Mouse (Mus musculus) thymus, postnatal 36 days (tissue): ENCODE data around the gene Gm3182.
"Not testable (repeated sequence)": the region's sequence is repeated elsewhere in the genome, so short reads cannot be mapped to it uniquely, and the experiment has no call there.

Source experiments
- DNase-seq, 2 experiments: peaks; one replicate each; pipeline ENCODE4 v3.0.0; 2022; ENCODE audit warnings: mixed read lengths in 2 of 2

The Gm3182 gene

DNA sequence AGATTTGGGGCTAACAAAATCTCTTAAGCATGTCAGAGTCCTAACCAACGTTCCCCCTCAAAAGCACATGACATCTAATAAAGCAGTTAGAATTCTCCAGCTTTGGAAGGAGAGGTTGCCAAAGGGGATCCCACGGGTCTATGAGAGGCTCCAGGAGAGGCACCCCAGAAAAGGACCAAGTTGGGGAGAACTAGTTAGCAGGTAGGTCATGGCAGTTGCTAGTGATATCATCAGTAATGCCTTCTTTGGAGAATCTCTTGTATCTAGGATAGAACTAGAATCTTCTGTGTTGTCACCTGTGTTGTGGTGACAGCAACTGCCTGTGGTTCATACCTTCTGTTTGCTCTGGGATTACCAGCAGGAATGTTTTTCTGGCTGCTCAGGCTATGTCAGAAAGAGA is at the start of gene Gm3182:
Gene Gm3182, plus strand, starts transcription at position 301 of the 400 bp plus-strand sequence.
- DNase-seq, result not testable (repeated sequence)

- DNase-seq, result not testable (repeated sequence)
These were observed 17.9 kb downstream of the Gm3182 start for GRCm38 (mm10) chr14:4499425-4499824.
